Mouse (Mus musculus) kidney, embryonic 14.5 days (tissue): Measurements from ENCODE around the gene Actl7b. TPM values are rescaled to one million over a fixed set of nuclear protein-coding genes. Genes with fewer than 3 reads are reported as not detected.

Experiments
- ATAC-seq: fragments of 200-750 bp; cut with Nextera tagmentation; 2 replicates; pipeline ENCODE4 v1.8.0; 2017; ENCODE audit warnings: moderate number of reproducible peaks, mild to moderate bottlenecking, moderate TSS enrichment, moderate library complexity; ENCODE audit not compliant: low FRiP score, low TSS enrichment
- H3K27ac ChIP-seq: fragments of 300-500 bp; sonication (generic); 2 replicates; pipeline ENCODE4 v1.5.1; 2014; ENCODE audit warnings: low read depth, mild to moderate bottlenecking, low read length, moderate library complexity, mixed read lengths
- H3K27me3 ChIP-seq: fragments of 300-500 bp; sonication (generic); 2 replicates; pipeline ENCODE4 v1.6.1; 2014; ENCODE audit warnings: mild to moderate bottlenecking, low read length; ENCODE audit not compliant: control insufficient read depth, insufficient read depth
- H3K36me3 ChIP-seq: fragments of 300-500 bp; sonication (generic); 2 replicates; pipeline ENCODE4 v1.6.1; 2014; ENCODE audit warnings: low read length, mixed read lengths; ENCODE audit not compliant: control insufficient read depth, insufficient read depth
- H3K4me1 ChIP-seq: fragments of 300-500 bp; sonication (generic); 2 replicates; pipeline ENCODE4 v1.6.1; 2014; ENCODE audit warnings: low read length, mixed read lengths; ENCODE audit not compliant: control insufficient read depth, insufficient read depth
- H3K4me2 ChIP-seq: fragments of 300-500 bp; sonication (generic); replicated peaks from 2 replicates; pipeline ENCODE4 v1.6.1; 2014; ENCODE audit warnings: low read depth, mild to moderate bottlenecking, low read length
- H3K4me3 ChIP-seq: fragments of 300-500 bp; sonication (generic); 2 replicates; pipeline ENCODE4 v1.5.1; 2014; ENCODE audit warnings: mild to moderate bottlenecking, low read length
- H3K9ac ChIP-seq: fragments of 300-500 bp; sonication (generic); 2 replicates; pipeline ENCODE4 v1.6.1; 2014; ENCODE audit warnings: low read depth, mild to moderate bottlenecking, low read length, moderate library complexity
- H3K9me3 ChIP-seq: fragments of 300-500 bp; sonication (generic); 2 replicates; pipeline ENCODE4 v1.6.1; 2016; ENCODE audit warnings: low read length; ENCODE audit not compliant: control insufficient read depth
- whole genome bisulfite sequencing: fragments of 180-500 bp; shearing (Covaris S2); extraction: QIAGEN DNeasy Blood & Tissue Kit; methylation state at CpG from one replicate; pipeline ENCODE4 v1.1.7; 2014; 5-methylcytosine and 5-hydroxymethylcytosine counted together
- polyA plus RNA-seq: library from polyadenylated mRNA; unstranded; fragments of >200 nt; fragmentation: Nextera tagmentation; extraction: Ambion mirVana; gene quantifications from 2 replicates; pipeline ENCODE4 v1.2.1, GENCODE M21; 2014

Actl7b gene
- polyA plus RNA-seq, 1 experiment from 2014 or later: not detected

GRCm38 (mm10) chr4:56743363-56744195 is 2.3 kb upstream of the Actl7b start, which contains the start of gene Actl7a:
Gene Actl7a (plus strand): TSS chr4:56743413.
- no peak for ATAC-seq
- no peak within 1 kb of the TSS for H3K4me2 ChIP-seq
- WGBS: 95% methylated on average over 21 of the region's 21 CpGs
- H3K4me3 ChIP-seq: no peak within 1 kb of the TSS
- H3K4me1 ChIP-seq: no peaks in the 10 kb centered on the region
- H3K27me3 ChIP-seq: no peaks in the 10 kb centered on the region
- H3K27ac ChIP-seq: no peak within 1 kb of the TSS
- H3K9ac ChIP-seq: no peak within 1 kb of the TSS
- peaks cover 8% of the 10 kb centered on the region; the same call in 1 of the 2 replicates for H3K36me3 ChIP-seq
- no peaks in the 10 kb centered on the region for H3K9me3 ChIP-seq

- Histone ChIP-seq H3K27me3 (no peaks in the 10 kb centered on the region), H3K4me2 (no peak overlapping the region), H3K4me3 (no peak overlapping the region), H3K9me3 (no peaks in the 10 kb centered on the region), H3K27ac (no peak overlapping the region), H3K36me3 (peaks cover 7% of the 10 kb centered on the region; the same call in 1 of the 2 replicates), H3K9ac (no peak overlapping the region), H3K4me1 (no peaks in the 10 kb centered on the region)
- no peak for ATAC-seq
- 86% methylated on average over 4 of the region's 4 CpGs for WGBS
Observed at GRCm38 (mm10) chr4:56742698-56743097, 1.5 kb upstream of the Actl7b start.

GRCm38 (mm10) chr4:56740611-56741010 is 632 bp downstream of the Actl7b start:
- no peak overlapping the region for H3K4me2 ChIP-seq
- 96% methylated on average over 20 of the region's 20 CpGs for WGBS
- no peaks in the 10 kb centered on the region for H3K27me3 ChIP-seq

GRCm38 (mm10) chr4:56740020-56740485 is 1.2 kb downstream of the Actl7b start, which contains the start of gene Gm26657:
Gene Gm26657 (plus strand): TSS chr4:56740070.
- ATAC-seq: no peak
- Histone ChIP-seq H3K4me3 (no peak within 1 kb of the TSS), H3K4me2 (no peak within 1 kb of the TSS), H3K9me3 (no peaks in the 10 kb centered on the region), H3K9ac (no peak within 1 kb of the TSS), H3K27me3 (no peaks in the 10 kb centered on the region), H3K27ac (no peak within 1 kb of the TSS), H3K36me3 (no peaks in the 10 kb centered on the region), H3K4me1 (no peaks in the 10 kb centered on the region)
- WGBS: 93% methylated on average over 18 of the region's 18 CpGs

More at GRCm38 (mm10) chr4:56740611-56741010, 632 bp downstream of the Actl7b start:
- no peaks in the 10 kb centered on the region for H3K36me3 ChIP-seq
- ATAC-seq: no peak
- H3K4me3 ChIP-seq: no peak overlapping the region
- H3K4me1 ChIP-seq: no peaks in the 10 kb centered on the region
- no peak overlapping the region for H3K27ac ChIP-seq
- no peak overlapping the region for H3K9ac ChIP-seq
- H3K9me3 ChIP-seq: no peaks in the 10 kb centered on the region

GRCm38 (mm10) chr4:56725839-56726238 is 15.4 kb downstream of the Actl7b start:
- Histone ChIP-seq H3K9ac (no peak overlapping the region), H3K4me2 (no peak overlapping the region), H3K9me3 (no peaks in the 10 kb centered on the region), H3K27me3 (no peaks in the 10 kb centered on the region), H3K4me1 (no peaks in the 10 kb centered on the region), H3K36me3 (no peaks in the 10 kb centered on the region), H3K27ac (no peak overlapping the region), H3K4me3 (no peak overlapping the region)
- WGBS: 61% methylated on average over 8 of the region's 8 CpGs
- ATAC-seq: no peak

GRCm38 (mm10) chr4:56723237-56723636 is 18.0 kb downstream of the Actl7b start:
- Histone ChIP-seq H3K4me3 (no peak overlapping the region), H3K27ac (no peak overlapping the region), H3K4me1 (no peaks in the 10 kb centered on the region), H3K9me3 (no peaks in the 10 kb centered on the region), H3K4me2 (no peak overlapping the region), H3K9ac (no peak overlapping the region), H3K36me3 (no peaks in the 10 kb centered on the region), H3K27me3 (no peaks in the 10 kb centered on the region)
- WGBS: 90% methylated on average over 6 of the region's 6 CpGs
- ATAC-seq: no peak

- WGBS: 50% methylated on average over 6 of the region's 6 CpGs
- Histone ChIP-seq H3K4me1 (no peaks in the 10 kb centered on the region), H3K27me3 (no peaks in the 10 kb centered on the region), H3K9me3 (no peaks in the 10 kb centered on the region), H3K9ac (no peak overlapping the region), H3K36me3 (no peaks in the 10 kb centered on the region), H3K4me2 (no peak overlapping the region), H3K4me3 (no peak overlapping the region), H3K27ac (no peak overlapping the region)
- ATAC-seq: no peak
Observed at GRCm38 (mm10) chr4:56722346-56722745, 18.9 kb downstream of the Actl7b start.

GRCm38 (mm10) chr4:56721469-56721868 is 19.8 kb downstream of the Actl7b start:
- Histone ChIP-seq H3K9me3 (no peaks in the 10 kb centered on the region), H3K4me1 (no peaks in the 10 kb centered on the region), H3K27ac (no peak overlapping the region), H3K9ac (no peak overlapping the region), H3K4me2 (no peak overlapping the region), H3K36me3 (no peaks in the 10 kb centered on the region), H3K27me3 (no peaks in the 10 kb centered on the region), H3K4me3 (no peak overlapping the region)
- WGBS: 35% methylated on average over 3 of the region's 3 CpGs
- ATAC-seq: no peak

GRCm38 (mm10) chr4:56720403-56720802 is 20.8 kb downstream of the Actl7b start:
- Histone ChIP-seq H3K36me3 (no peaks in the 10 kb centered on the region), H3K27ac (no peak overlapping the region), H3K9me3 (no peaks in the 10 kb centered on the region), H3K9ac (no peak overlapping the region), H3K27me3 (no peaks in the 10 kb centered on the region), H3K4me1 (no peaks in the 10 kb centered on the region), H3K4me2 (no peak overlapping the region), H3K4me3 (no peak overlapping the region)
- 46% methylated on average over 9 of the region's 9 CpGs for WGBS
- ATAC-seq: no peak
